Mouse (Mus musculus) limb, embryonic 10.5 days (tissue): ENCODE measurements at regions not wholly inside any gene's neighbourhood (a gene's known extent, or its start where the extent isn't known, plus 50 kb on each side); places are given as distances from the start of the nearest gene placed in this dataset.
A peak's percentile ranks its signal among the peaks of the same experiment; 100 is the strongest.

ENCODE experiments used
- DNase-seq: peaks from one replicate; pipeline ENCODE4 v3.0.0-alpha.2; 2017; ENCODE audit warnings: low spot score
- H3K27ac ChIP-seq: fragments of 300-500 bp; sonication (generic); 2 replicates; pipeline ENCODE4 v1.5.1; 2016; ENCODE audit warnings: mild to moderate bottlenecking
- H3K27me3 ChIP-seq: fragments of 300-500 bp; sonication (generic); 2 replicates; pipeline ENCODE4 v1.6.1; 2016; ENCODE audit warnings: low read depth, mild to moderate bottlenecking; ENCODE audit not compliant: poor library complexity, severe bottlenecking
- H3K36me3 ChIP-seq: fragments of 300-500 bp; sonication (generic); 2 replicates; pipeline ENCODE4 v1.6.1; 2016; ENCODE audit warnings: mild to moderate bottlenecking, moderate library complexity
- H3K4me1 ChIP-seq: fragments of 300-500 bp; sonication (generic); 2 replicates; pipeline ENCODE4 v1.6.1; 2016
- H3K4me3 ChIP-seq: fragments of 300-500 bp; sonication (generic); 2 replicates; pipeline ENCODE4 v1.5.1; 2016; ENCODE audit warnings: mild to moderate bottlenecking, moderate library complexity
- H3K9me3 ChIP-seq: fragments of 300-500 bp; sonication (generic); replicated peaks from 2 replicates; pipeline ENCODE4 v1.6.1; 2016; ENCODE audit warnings: mild to moderate bottlenecking
- WGBS: fragments of 180-500 bp; shearing (Covaris S2); methylation state at CpG from one replicate; pipeline ENCODE4 v1.1.7; 2016; 5-methylcytosine and 5-hydroxymethylcytosine counted together

DNA sequence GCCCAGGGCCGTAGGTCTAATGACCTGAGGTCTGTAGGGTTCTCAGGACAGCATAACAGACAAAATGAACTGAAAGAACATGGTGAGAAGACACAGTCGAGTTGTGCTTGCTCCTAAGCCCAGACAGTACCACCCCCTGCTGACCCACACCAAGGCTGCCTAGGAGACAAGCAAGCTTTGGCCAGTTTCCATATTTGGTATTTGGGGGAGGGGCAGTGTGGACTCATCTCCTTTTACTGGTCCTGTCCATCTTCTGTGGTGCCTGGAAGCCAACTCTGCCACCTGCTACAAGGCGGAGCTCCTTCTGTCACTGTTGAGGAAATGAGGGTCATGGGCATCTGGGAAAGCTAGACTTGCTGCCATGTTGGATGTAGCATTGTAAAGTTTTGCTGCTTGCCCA, 68.9 kb downstream of the Tex29 start:
- H3K27ac ChIP-seq, result no peak overlapping the region
- peaks cover 10% of the 10 kb centered on the region; the same call in 1 of the 2 replicates for H3K4me1 ChIP-seq
- no peak overlapping the region for H3K4me3 ChIP-seq
- 75% methylated on average over 3 of the region's 3 CpGs for WGBS
- H3K36me3 ChIP-seq, result no peaks in the 10 kb centered on the region
- no peaks in the 10 kb centered on the region for H3K9me3 ChIP-seq
- DNase-seq, result no peak
- no peaks in the 10 kb centered on the region for H3K27me3 ChIP-seq

GRCm38 (mm10) chr8:11911639-11912450, 71.6 kb downstream of the Tex29 start:
- Histone ChIP-seq H3K27ac (no peak overlapping the region), H3K4me1 (peaks cover 22% of the 10 kb centered on the region), H3K4me3 (no peak overlapping the region), H3K27me3 (no peaks in the 10 kb centered on the region), H3K36me3 (no peaks in the 10 kb centered on the region), H3K9me3 (no peaks in the 10 kb centered on the region)
- no peak for DNase-seq
- 82% methylated on average over 18 of the region's 18 CpGs for WGBS

DNA sequence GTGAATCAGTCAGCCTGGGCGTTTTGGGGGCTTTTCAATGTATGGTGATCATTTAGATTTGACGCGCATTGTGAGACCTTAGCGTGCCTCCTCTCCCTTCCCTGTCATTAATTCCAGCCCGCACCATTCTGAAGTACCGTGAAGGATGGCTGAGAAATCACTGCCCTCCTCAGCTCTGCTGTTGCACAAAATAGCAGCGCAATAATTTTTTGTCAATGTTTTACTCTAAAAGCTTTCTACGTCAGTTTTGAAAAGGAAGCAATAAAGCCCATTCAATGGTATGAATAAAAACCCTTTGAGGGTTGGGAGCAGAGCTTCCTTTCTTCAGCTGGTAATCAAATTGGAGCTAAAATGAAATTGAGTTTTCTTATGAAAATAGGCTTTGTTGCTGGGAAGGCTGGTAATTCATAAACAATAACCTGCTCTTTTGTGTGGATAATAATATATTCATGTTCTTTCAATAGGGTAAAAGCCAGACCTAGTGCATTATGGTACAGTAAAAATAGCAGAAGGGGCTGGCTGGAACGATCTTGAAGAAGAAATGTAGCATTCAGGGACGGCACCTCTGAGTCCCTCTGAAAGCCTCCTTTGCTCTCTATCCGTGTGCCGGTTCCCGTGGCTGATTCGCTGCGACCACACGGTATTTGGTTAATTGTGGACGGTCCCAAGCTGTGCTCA, 72.3 kb downstream of the Tex29 start:
- Histone ChIP-seq H3K27ac (no peak overlapping the region), H3K27me3 (no peaks in the 10 kb centered on the region), H3K4me1 (peaks cover 22% of the 10 kb centered on the region), H3K36me3 (no peaks in the 10 kb centered on the region), H3K9me3 (no peaks in the 10 kb centered on the region), H3K4me3 (no peak overlapping the region)
- no peak for DNase-seq
- WGBS, result 84% methylated on average over 17 of the region's 17 CpGs

DNA sequence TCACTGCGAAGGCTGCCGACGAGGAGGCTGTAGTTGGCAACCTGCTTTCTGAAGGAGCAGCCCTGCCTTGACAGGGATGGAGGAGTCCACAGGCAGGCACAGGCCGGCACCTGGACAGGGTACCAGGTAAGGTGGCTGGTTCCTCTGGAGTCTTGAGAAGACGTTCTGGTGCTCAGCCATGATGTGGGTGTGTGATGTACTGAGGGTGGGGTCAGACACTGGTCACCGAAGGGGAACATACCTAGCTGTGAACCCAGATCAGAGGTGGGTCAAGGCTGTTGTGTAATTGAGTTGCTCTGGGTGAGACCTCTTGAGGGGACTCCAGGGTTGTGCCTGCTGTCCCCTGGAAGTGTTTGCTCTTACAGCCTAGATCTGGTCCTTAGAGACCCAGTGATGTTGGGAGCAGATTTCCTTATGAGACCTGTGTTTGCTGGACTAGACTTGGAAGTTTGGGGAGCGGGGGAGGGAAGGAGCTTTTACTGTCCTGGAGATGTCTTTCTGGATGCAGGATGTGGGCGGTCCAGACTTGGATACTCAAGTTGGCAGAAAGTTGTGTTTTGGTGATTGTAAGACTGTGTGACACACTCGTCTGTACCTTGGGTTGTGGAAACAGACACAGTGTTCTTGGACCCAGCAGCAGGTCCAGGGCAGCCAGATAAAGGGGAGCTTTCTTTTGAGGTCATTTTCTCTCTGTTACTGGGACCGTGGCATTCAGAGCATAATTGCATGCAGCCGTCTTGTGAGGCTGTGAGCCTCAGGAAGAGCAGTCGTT, 73.0 kb downstream of the Tex29 start:
- H3K4me3 ChIP-seq, result no peak overlapping the region
- no peaks in the 10 kb centered on the region for H3K9me3 ChIP-seq
- WGBS, result 73% methylated on average over 12 of the region's 12 CpGs
- H3K27me3 ChIP-seq, result no peaks in the 10 kb centered on the region
- no peak for DNase-seq
- no peak overlapping the region for H3K27ac ChIP-seq
- peaks cover 22% of the 10 kb centered on the region for H3K4me1 ChIP-seq
- no peaks in the 10 kb centered on the region for H3K36me3 ChIP-seq

DNA sequence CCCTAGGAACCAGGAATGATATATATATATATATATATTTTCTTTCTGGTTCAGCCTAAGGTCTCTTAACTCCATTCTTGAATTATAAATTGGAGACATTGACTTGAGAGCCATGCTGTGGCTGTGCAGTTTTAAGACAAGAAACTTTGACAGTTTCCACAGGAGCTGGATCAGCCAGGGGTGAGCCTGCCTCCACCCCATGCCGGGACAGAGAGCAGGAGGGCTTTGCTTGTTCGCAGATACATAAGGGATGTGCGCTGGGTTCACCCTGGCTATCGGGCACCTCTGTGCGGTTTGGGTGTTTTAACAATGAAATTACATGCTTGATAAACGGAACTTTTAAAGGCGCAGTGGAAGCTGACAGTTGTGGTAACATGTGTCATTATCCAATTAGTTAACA, 73.9 kb downstream of the Tex29 start:
- Histone ChIP-seq H3K4me1 (peaks cover 22% of the 10 kb centered on the region), H3K27ac (no peak overlapping the region)

DNA sequence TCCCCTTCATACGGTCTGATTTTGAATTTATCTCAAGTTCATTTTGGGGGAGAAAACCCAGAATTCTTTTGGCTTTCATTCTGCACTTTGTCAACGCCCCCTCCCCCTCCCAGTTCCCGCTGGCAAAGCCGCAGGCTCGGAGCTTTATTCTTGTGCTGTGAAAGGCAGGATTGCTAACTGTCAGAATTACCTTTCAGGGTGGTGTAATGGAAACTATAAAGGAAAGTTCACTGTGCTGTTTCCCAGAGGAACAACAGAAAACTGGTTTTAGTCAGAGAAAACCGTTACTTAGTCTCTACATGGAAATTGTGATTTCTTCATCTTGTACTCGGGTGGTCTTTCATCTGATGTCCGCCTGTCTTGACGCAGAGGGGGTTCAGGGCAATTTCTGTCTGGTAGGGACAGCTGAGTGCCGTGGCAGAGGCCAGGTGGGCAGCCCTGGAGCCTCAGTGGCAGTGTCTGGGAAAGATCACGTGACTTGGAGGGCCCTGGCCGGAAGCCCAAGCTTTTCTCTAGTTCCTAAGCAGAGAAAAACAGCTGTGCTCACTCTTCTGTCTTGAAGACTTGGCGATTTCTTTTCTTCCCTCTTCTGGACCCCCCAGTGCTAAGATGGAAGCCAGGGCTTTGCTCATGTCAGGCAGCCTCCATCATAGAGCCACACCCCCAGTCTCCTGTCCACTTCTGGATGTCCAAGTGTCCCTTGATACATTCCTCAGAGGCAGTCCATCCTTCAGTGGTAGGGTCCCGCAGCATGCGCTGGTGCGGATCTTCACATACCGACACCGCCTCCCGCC, 74.6 kb downstream of the Tex29 start:
- Histone ChIP-seq H3K36me3 (no peaks in the 10 kb centered on the region), H3K9me3 (no peaks in the 10 kb centered on the region), H3K27me3 (no peaks in the 10 kb centered on the region), H3K27ac (0 out of 2 replicates have a peak overlapping the region, but pooled peaks have one; percentile 1), H3K4me3 (no peak overlapping the region; the same call in 1 of the 2 replicates), H3K4me1 (peaks cover 22% of the 10 kb centered on the region)
- 60% methylated on average over 19 of the region's 19 CpGs for WGBS
- peak; percentile 31 for DNase-seq

More for the DNA sequence above, 73.9 kb downstream of the Tex29 start:
- Histone ChIP-seq H3K9me3 (no peaks in the 10 kb centered on the region), H3K4me3 (no peak overlapping the region), H3K27me3 (no peaks in the 10 kb centered on the region), H3K36me3 (no peaks in the 10 kb centered on the region)
- DNase-seq, result no peak
- 68% methylated on average over 7 of the region's 7 CpGs for WGBS

GRCm38 (mm10) chr8:11915721-11916120, 75.4 kb downstream of the Tex29 start:
- DNase-seq, result no peak
- no peaks in the 10 kb centered on the region for H3K27me3 ChIP-seq
- H3K4me3 ChIP-seq, result no peak overlapping the region
- H3K4me1 ChIP-seq, result peaks cover 22% of the 10 kb centered on the region
- 89% methylated on average over 11 of the region's 11 CpGs for WGBS
- H3K27ac ChIP-seq, result no peak overlapping the region
- no peaks in the 10 kb centered on the region for H3K9me3 ChIP-seq
- no peaks in the 10 kb centered on the region for H3K36me3 ChIP-seq

DNA sequence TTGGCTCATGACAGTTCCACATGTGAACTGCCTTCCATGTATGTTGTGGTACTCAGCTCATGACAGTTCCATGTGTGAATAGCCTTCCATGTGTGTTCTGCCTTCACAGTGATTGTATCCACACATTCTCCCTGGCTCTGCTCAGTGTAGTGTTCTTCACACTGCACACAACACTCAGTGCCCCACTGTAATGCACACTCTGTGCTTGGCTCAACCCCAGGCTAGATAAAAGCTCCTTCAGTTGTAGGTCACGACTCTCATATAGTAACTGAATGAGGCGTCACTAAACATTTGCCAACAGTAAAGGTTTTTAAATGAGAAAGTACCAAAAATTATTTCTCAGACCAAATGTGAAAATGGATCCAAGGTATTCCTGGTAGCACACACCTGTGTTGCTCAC, 79.6 kb downstream of the Tex29 start:
- no peak for DNase-seq
- H3K9me3 ChIP-seq, result no peaks in the 10 kb centered on the region
- WGBS, result 88% methylated on average over 2 of the region's 2 CpGs
- no peaks in the 10 kb centered on the region for H3K36me3 ChIP-seq
- no peaks in the 10 kb centered on the region for H3K27me3 ChIP-seq
- peaks cover 8% of the 10 kb centered on the region for H3K4me1 ChIP-seq
- H3K4me3 ChIP-seq, result no peak overlapping the region
- H3K27ac ChIP-seq, result no peak overlapping the region

DNA sequence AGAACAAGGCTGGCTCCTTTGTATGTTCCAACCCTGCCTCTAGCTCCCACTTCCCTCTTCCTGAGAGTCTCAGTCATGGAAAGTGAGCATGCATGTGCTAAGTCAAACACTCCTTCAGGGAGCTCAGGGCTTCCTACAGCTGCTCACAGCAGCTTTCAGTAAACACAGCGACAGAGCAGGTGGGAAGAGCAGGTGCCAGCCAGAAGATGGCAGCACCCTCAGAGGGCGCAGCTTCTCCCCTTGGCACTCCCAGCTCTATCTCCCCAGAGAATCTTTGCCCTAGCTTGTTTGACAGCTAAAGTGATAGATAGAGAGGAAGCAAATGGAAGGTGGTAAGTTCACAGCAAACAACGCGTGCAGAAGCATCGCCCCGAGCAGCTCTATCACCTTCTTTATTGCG, 82.8 kb downstream of the Tex29 start:
- H3K36me3 ChIP-seq, result no peaks in the 10 kb centered on the region
- no peaks in the 10 kb centered on the region for H3K27me3 ChIP-seq
- H3K27ac ChIP-seq, result no peak overlapping the region
- 71% methylated on average over 7 of the region's 7 CpGs for WGBS
- H3K4me3 ChIP-seq, result no peak overlapping the region
- no peaks in the 10 kb centered on the region for H3K9me3 ChIP-seq
- no peaks in the 10 kb centered on the region for H3K4me1 ChIP-seq
- DNase-seq, result no peak

DNA sequence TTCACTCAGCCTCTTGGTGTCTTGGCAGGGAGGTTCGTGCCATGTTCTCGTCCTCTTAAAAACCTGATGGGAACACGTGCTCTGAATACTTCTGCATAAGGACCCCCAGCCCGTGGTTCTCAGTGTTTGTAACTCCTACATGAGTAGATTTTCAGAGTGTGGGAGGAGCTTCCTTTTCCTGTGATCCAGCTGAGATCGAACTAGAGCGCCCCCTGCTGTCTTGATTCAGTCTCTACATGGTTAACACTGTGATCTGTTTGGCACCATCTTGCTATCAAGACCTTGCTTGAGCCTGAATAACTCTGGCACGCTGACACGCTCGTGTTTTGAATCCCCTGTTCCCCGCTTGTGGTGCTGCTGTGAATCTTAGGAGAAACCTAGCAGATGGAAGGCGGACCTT, 83.9 kb downstream of the Tex29 start:
- WGBS, result 62% methylated on average over 11 of the region's 11 CpGs
- no peaks in the 10 kb centered on the region for H3K27me3 ChIP-seq

DNA sequence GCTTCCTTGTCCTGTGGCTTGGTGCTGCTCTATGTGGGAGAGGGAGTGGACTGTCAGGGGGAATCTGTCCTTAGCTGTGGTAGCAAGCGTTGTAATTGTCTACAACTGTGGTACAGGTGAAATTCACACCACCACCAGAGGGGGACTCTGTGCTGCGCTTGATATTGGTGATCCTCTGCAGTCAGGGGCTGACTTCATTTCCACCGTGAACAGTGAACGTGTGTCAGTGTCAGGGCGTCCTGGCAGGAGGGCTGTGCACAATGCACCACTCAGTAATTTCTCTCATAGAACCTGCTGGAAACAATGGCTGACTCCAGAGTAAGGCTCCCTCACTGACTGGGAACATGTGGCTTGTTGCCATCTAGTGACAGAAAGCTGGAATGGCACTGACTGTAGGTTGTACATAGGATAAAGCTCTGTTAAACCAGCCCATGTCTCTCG, 102.6 kb downstream of the Tex29 start:
- no peaks in the 10 kb centered on the region for H3K36me3 ChIP-seq
- DNase-seq, result peak; percentile 54
- H3K4me1 ChIP-seq, result no peaks in the 10 kb centered on the region
- no peaks in the 10 kb centered on the region for H3K27me3 ChIP-seq
- H3K27ac ChIP-seq, result no peak overlapping the region
- H3K4me3 ChIP-seq, result no peak overlapping the region
- H3K9me3 ChIP-seq, result no peaks in the 10 kb centered on the region
- 26% methylated on average over 6 of the region's 6 CpGs for WGBS

More for the DNA sequence above, 83.9 kb downstream of the Tex29 start:
- H3K4me1 ChIP-seq, result no peaks in the 10 kb centered on the region
- no peaks in the 10 kb centered on the region for H3K9me3 ChIP-seq
- H3K36me3 ChIP-seq, result no peaks in the 10 kb centered on the region
- no peak overlapping the region for H3K27ac ChIP-seq
- peak; percentile 51 for DNase-seq
- no peak overlapping the region for H3K4me3 ChIP-seq

- H3K27ac ChIP-seq, result no peak overlapping the region
- WGBS, result 88% methylated on average over 8 of the region's 8 CpGs
- no peaks in the 10 kb centered on the region for H3K4me1 ChIP-seq
- no peak for DNase-seq
- H3K36me3 ChIP-seq, result no peaks in the 10 kb centered on the region
- no peaks in the 10 kb centered on the region for H3K9me3 ChIP-seq
- H3K4me3 ChIP-seq, result no peak overlapping the region
- no peaks in the 10 kb centered on the region for H3K27me3 ChIP-seq
Measured at GRCm38 (mm10) chr8:11947766-11948165, 107.5 kb downstream of the Tex29 start.
